Mouse (Mus musculus): ENCODE data around the gene Slc35b3. TPM values are rescaled to one million over a fixed set of nuclear protein-coding genes. Genes with fewer than 3 reads are reported as not detected.

The Slc35b3 gene
- polyA plus RNA-seq, 1 experiment from 2014 or later = 27.8 TPM

DNA sequence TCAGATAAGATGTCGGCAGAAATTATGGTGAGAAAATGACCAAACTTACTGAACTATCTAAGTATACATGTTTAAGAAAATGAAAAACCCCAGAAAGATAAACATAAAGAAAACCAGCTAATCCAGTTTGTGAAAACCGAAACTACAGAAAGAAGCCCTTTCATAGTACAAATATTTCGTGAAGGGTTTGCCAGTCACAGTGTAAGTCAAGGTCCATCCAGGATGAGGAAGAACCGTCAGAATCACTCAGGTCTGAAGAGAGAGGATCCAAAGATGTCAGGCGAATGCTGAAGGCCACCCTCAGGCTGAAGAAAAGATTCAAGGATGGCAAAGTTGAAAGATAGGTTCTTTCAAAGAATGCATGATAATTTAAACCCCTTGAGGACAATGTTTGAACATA lies 23.1 kb upstream of the Slc35b3 start:
- no peak for ATAC-seq (ENCODE audit: insufficient number of reproducible peaks, insufficient read depth, low FRiP score, low read depth)
- Histone ChIP-seq H3K4me2 (ENCODE audit: low read length) (no peak overlapping the region), H3K36me3 (ENCODE audit: control insufficient read depth, insufficient read depth, low read length) (no peaks in the 10 kb centered on the region), H3K27ac (replicated peaks in 1 of 2; ENCODE audit: control insufficient read depth in 1 of 2, insufficient read depth in 1 of 2, low read depth in 2 of 2, low read length in 2 of 2) (no peak overlapping the region), H3K9me3 (ENCODE audit: control insufficient read depth, low read length) (no peaks in the 10 kb centered on the region; the same call in 1 of the 2 replicates), H3K9ac (ENCODE audit: low read length) (no peak overlapping the region), H3K4me3 (ENCODE audit: control insufficient read depth in 1 of 2, insufficient read depth in 1 of 2, low read depth in 1 of 2, low read length in 2 of 2) (no peak overlapping the region), H3K27me3 (ENCODE audit: control insufficient read depth, insufficient read depth, low read length) (no peaks in the 10 kb centered on the region), H3K4me1 (ENCODE audit: control insufficient read depth in 2 of 2, insufficient read depth in 2 of 2, low read length in 2 of 2) (no peaks in the 10 kb centered on the region)
- WGBS = 80% methylated on average over 5 of the region's 5 CpGs

DNA sequence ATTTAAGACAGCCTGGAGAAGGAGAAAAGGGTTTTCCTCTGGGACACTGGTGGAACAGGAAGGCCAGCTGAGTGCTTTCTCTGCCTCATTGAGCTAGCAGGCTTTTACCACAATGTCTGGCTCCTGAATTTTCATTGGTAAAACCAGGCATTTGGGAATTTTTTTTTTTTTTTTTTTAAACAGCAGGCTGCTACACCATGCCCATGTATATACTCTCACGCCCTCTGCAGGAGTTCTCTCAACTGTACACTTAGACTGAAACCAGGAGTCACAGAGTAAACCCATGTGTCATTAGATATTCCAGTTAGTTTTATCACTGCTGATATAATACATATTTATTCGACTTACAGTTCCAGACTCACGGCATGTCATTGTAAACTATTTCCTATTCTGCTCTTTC lies 20.2 kb upstream of the Slc35b3 start:
- no peak overlapping the region for H3K4me3 ChIP-seq (ENCODE audit: control insufficient read depth in 1 of 2, insufficient read depth in 1 of 2, low read depth in 1 of 2, low read length in 2 of 2)
- no peaks in the 10 kb centered on the region for H3K4me1 ChIP-seq (ENCODE audit: control insufficient read depth in 2 of 2, insufficient read depth in 2 of 2, low read length in 2 of 2)
- no peak for ATAC-seq (ENCODE audit: insufficient number of reproducible peaks, insufficient read depth, low FRiP score, low read depth)
- no peak overlapping the region for H3K27ac ChIP-seq (replicated peaks in 1 of 2; ENCODE audit: control insufficient read depth in 1 of 2, insufficient read depth in 1 of 2, low read depth in 2 of 2, low read length in 2 of 2)
- H3K4me2 ChIP-seq (ENCODE audit: low read length) = no peak overlapping the region
- H3K36me3 ChIP-seq (ENCODE audit: control insufficient read depth, insufficient read depth, low read length) = no peaks in the 10 kb centered on the region
- 68% methylated on average over 3 of the region's 3 CpGs for WGBS
- no peaks in the 10 kb centered on the region for H3K27me3 ChIP-seq (ENCODE audit: control insufficient read depth, insufficient read depth, low read length)
- H3K9me3 ChIP-seq (ENCODE audit: control insufficient read depth, low read length) = no peaks in the 10 kb centered on the region
- no peak overlapping the region for H3K9ac ChIP-seq (ENCODE audit: low read length)

DNA sequence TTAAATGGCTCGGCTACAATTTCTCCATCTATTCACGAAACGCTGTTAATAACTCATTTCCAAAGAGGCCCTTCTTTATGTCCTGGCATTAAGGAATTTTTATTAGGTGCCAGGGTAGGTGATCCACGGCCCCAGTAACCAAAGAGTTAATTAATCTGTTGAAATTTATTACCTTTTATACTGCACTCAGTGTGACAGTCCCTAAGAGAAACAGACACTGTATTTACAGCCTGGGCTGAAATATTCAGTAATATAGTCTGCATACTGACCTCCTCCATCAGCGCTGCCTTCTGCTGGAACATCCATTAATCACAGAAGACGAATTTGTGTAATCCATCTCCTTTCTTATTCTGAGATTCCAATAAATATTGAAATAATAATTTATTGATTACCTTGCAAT lies 16.3 kb upstream of the Slc35b3 start:
- no peaks in the 10 kb centered on the region for H3K27me3 ChIP-seq (ENCODE audit: control insufficient read depth, insufficient read depth, low read length)
- H3K4me2 ChIP-seq (ENCODE audit: low read length) = no peak overlapping the region
- H3K9ac ChIP-seq (ENCODE audit: low read length) = no peak overlapping the region
- 83% methylated on average over 6 of the region's 6 CpGs for WGBS
- no peaks in the 10 kb centered on the region for H3K9me3 ChIP-seq (ENCODE audit: control insufficient read depth, low read length)
- no peak overlapping the region for H3K4me3 ChIP-seq (ENCODE audit: control insufficient read depth in 1 of 2, insufficient read depth in 1 of 2, low read depth in 1 of 2, low read length in 2 of 2)
- no peak overlapping the region for H3K27ac ChIP-seq (replicated peaks in 1 of 2; ENCODE audit: control insufficient read depth in 1 of 2, insufficient read depth in 1 of 2, low read depth in 2 of 2, low read length in 2 of 2)
- ATAC-seq (ENCODE audit: insufficient number of reproducible peaks, insufficient read depth, low FRiP score, low read depth) = no peak
- no peaks in the 10 kb centered on the region for H3K36me3 ChIP-seq (ENCODE audit: control insufficient read depth, insufficient read depth, low read length)
- H3K4me1 ChIP-seq (ENCODE audit: control insufficient read depth in 2 of 2, insufficient read depth in 2 of 2, low read length in 2 of 2) = no peaks in the 10 kb centered on the region

DNA sequence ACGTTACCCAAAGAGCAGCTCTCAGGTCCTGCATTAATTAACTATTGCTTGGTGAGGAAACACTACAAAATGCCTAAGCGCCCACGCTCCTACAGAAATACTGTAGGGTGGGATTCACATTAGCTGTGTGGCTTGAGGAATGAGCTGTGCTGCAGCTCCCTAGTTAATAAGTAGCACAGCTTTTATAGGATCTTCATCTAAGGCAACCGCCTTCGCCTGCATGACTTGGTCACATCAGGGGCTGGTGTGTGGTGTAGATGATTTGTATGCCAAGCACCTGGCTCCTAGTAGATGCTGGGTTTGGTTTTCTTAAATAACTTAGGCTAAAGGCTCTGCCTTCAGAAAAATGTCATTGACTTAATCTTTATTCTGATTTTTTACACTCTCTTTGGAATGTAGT lies 15.2 kb upstream of the Slc35b3 start:
- no peak for ATAC-seq (ENCODE audit: insufficient number of reproducible peaks, insufficient read depth, low FRiP score, low read depth)
- Histone ChIP-seq H3K36me3 (ENCODE audit: control insufficient read depth, insufficient read depth, low read length) (no peaks in the 10 kb centered on the region), H3K4me3 (ENCODE audit: control insufficient read depth in 1 of 2, insufficient read depth in 1 of 2, low read depth in 1 of 2, low read length in 2 of 2) (no peak overlapping the region), H3K27ac (replicated peaks in 1 of 2; ENCODE audit: control insufficient read depth in 1 of 2, insufficient read depth in 1 of 2, low read depth in 2 of 2, low read length in 2 of 2) (no peak overlapping the region), H3K27me3 (ENCODE audit: control insufficient read depth, insufficient read depth, low read length) (no peaks in the 10 kb centered on the region), H3K4me2 (ENCODE audit: low read length) (no peak overlapping the region), H3K4me1 (ENCODE audit: control insufficient read depth in 2 of 2, insufficient read depth in 2 of 2, low read length in 2 of 2) (no peaks in the 10 kb centered on the region), H3K9ac (ENCODE audit: low read length) (no peak overlapping the region), H3K9me3 (ENCODE audit: control insufficient read depth, low read length) (no peaks in the 10 kb centered on the region)
- WGBS = 89% methylated on average over 5 of the region's 5 CpGs

DNA sequence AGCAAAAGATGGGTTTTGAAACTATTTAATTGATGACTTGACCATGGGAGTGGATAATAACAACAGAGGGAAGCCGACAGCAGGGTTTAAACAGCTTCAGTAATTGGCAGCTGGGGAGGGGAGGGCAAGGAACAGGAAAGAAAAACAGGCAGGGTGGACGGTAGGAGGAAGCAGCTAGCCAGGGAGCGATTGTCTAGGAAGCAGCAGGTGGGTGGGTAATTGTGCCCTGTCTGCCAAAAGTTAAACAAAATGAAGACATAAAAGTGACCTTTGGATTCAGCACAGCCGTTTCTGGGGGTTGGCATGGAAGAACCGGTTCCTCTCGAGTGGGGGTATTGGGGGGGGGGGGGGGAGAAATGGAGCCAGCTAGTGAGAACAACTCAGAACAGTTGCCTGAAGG lies 11.9 kb upstream of the Slc35b3 start:
- no peaks in the 10 kb centered on the region for H3K36me3 ChIP-seq (ENCODE audit: control insufficient read depth, insufficient read depth, low read length)
- peaks cover 4% of the 10 kb centered on the region; the same call in 1 of the 2 replicates for H3K9me3 ChIP-seq (ENCODE audit: control insufficient read depth, low read length)
- ATAC-seq (ENCODE audit: insufficient number of reproducible peaks, insufficient read depth, low FRiP score, low read depth) = no peak
- no peak overlapping the region for H3K4me2 ChIP-seq (ENCODE audit: low read length)
- H3K27ac ChIP-seq (replicated peaks in 1 of 2; ENCODE audit: control insufficient read depth in 1 of 2, insufficient read depth in 1 of 2, low read depth in 2 of 2, low read length in 2 of 2) = no peak overlapping the region
- H3K4me1 ChIP-seq (ENCODE audit: control insufficient read depth in 2 of 2, insufficient read depth in 2 of 2, low read length in 2 of 2) = no peaks in the 10 kb centered on the region
- H3K4me3 ChIP-seq (ENCODE audit: control insufficient read depth in 1 of 2, insufficient read depth in 1 of 2, low read depth in 1 of 2, low read length in 2 of 2) = no peak overlapping the region
- no peak overlapping the region for H3K9ac ChIP-seq (ENCODE audit: low read length)
- WGBS = 42% methylated on average over 6 of the region's 6 CpGs
- H3K27me3 ChIP-seq (ENCODE audit: control insufficient read depth, insufficient read depth, low read length) = no peaks in the 10 kb centered on the region

DNA sequence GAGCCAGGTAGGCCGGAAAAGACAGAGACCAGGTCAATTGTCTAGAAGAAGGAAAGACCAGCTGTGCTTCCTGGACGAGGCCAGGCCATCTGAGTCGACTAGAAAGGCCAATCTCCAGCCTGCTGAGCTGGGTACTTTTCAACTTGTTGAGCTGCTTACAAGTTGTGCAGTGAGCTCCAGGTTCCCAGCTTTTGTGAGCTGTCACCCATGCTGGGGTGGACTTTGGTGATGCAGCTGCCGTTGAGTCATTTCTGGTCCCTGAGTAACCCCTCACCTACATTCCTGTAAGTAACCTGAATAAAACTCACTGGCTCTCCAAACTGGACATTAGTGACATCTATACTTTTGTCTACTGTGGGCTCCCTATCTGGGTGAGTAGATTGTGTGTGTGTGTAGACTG lies 10.4 kb upstream of the Slc35b3 start:
- Histone ChIP-seq H3K4me1 (ENCODE audit: control insufficient read depth in 2 of 2, insufficient read depth in 2 of 2, low read length in 2 of 2) (no peaks in the 10 kb centered on the region), H3K27me3 (ENCODE audit: control insufficient read depth, insufficient read depth, low read length) (no peaks in the 10 kb centered on the region), H3K27ac (replicated peaks in 1 of 2; ENCODE audit: control insufficient read depth in 1 of 2, insufficient read depth in 1 of 2, low read depth in 2 of 2, low read length in 2 of 2) (no peak overlapping the region), H3K4me2 (ENCODE audit: low read length) (no peak overlapping the region), H3K4me3 (ENCODE audit: control insufficient read depth in 1 of 2, insufficient read depth in 1 of 2, low read depth in 1 of 2, low read length in 2 of 2) (no peak overlapping the region), H3K9me3 (ENCODE audit: control insufficient read depth, low read length) (peaks cover 4% of the 10 kb centered on the region; the same call in 1 of the 2 replicates), H3K36me3 (ENCODE audit: control insufficient read depth, insufficient read depth, low read length) (no peaks in the 10 kb centered on the region), H3K9ac (ENCODE audit: low read length) (no peak overlapping the region)
- no peak for ATAC-seq (ENCODE audit: insufficient number of reproducible peaks, insufficient read depth, low FRiP score, low read depth)
- whole genome bisulfite sequencing = 68% methylated on average over 4 of the region's 4 CpGs

DNA sequence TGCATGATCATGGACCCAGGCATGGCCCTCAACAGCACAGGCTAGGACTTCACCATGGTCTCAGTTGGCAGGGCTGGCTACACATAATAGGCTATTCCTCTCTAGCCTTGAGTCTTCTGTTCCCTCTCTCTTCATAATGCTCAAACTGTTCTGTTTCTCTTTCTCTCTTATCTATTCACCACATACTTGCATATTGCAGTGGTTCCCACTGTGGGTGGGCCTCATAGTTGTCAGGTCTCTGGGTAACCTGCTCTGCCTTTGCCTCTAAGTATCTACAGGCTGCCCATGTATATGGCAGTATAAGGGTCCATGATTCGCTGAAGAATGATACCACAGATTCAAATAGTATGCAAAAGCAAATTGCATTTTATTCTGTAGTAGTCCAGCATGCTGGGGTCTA lies 6.8 kb upstream of the Slc35b3 start:
- Histone ChIP-seq H3K4me3 (ENCODE audit: control insufficient read depth in 1 of 2, insufficient read depth in 1 of 2, low read depth in 1 of 2, low read length in 2 of 2) (no peak overlapping the region), H3K4me2 (ENCODE audit: low read length) (no peak overlapping the region), H3K36me3 (ENCODE audit: control insufficient read depth, insufficient read depth, low read length) (no peaks in the 10 kb centered on the region), H3K27me3 (ENCODE audit: control insufficient read depth, insufficient read depth, low read length) (no peaks in the 10 kb centered on the region), H3K4me1 (ENCODE audit: control insufficient read depth in 2 of 2, insufficient read depth in 2 of 2, low read length in 2 of 2) (no peaks in the 10 kb centered on the region), H3K9ac (ENCODE audit: low read length) (no peak overlapping the region), H3K27ac (replicated peaks in 1 of 2; ENCODE audit: control insufficient read depth in 1 of 2, insufficient read depth in 1 of 2, low read depth in 2 of 2, low read length in 2 of 2) (no peak overlapping the region), H3K9me3 (ENCODE audit: control insufficient read depth, low read length) (peaks cover 4% of the 10 kb centered on the region; the same call in 1 of the 2 replicates)
- 77% methylated on average over 1 of the region's 1 CpGs for WGBS
- no peak for ATAC-seq (ENCODE audit: insufficient number of reproducible peaks, insufficient read depth, low FRiP score, low read depth)

DNA sequence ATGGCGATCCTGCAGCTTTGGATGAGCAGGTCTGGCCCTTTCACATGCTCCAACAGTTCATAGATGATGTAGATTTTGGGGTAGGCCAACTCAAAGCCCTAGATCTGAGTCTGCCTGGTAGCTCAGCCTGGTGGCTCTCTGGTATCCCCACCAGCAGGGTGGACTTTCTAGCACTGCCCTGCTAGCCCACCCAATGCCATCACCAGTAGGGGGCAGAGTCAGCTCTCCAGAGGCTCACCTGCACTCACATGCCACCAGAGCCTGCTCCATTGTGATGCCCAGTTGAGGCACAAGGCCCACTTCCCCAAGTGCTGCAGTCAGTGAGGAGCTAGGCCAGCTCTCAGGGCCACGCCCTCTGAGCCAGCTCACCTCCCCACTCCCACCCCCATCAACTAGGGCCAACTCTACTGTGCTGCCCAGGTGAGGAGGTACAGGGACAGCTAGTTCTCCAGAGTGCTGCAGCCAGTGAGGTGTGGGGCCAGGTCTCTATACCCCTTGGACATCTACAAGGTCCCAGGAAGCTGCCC lies 6.3 kb upstream of the Slc35b3 start:
- Histone ChIP-seq H3K36me3 (ENCODE audit: control insufficient read depth, insufficient read depth, low read length) (no peaks in the 10 kb centered on the region), H3K4me3 (ENCODE audit: control insufficient read depth in 1 of 2, insufficient read depth in 1 of 2, low read depth in 1 of 2, low read length in 2 of 2) (no peak overlapping the region), H3K27ac (replicated peaks in 1 of 2; ENCODE audit: control insufficient read depth in 1 of 2, insufficient read depth in 1 of 2, low read depth in 2 of 2, low read length in 2 of 2) (no peak overlapping the region), H3K4me1 (ENCODE audit: control insufficient read depth in 2 of 2, insufficient read depth in 2 of 2, low read length in 2 of 2) (no peaks in the 10 kb centered on the region), H3K9ac (ENCODE audit: low read length) (no peak overlapping the region), H3K27me3 (ENCODE audit: control insufficient read depth, insufficient read depth, low read length) (no peaks in the 10 kb centered on the region), H3K4me2 (ENCODE audit: low read length) (no peak overlapping the region), H3K9me3 (ENCODE audit: control insufficient read depth, low read length) (peaks cover 4% of the 10 kb centered on the region; the same call in 1 of the 2 replicates)
- 76% methylated on average over 2 of the region's 2 CpGs for WGBS
- no peak for ATAC-seq (ENCODE audit: insufficient number of reproducible peaks, insufficient read depth, low FRiP score, low read depth)
